Mouse (Mus musculus) embryonic facial prominence, embryonic 14.5 days (tissue): Measurements from ENCODE around the gene Tprg. TPM values are rescaled to one million over a fixed set of nuclear protein-coding genes. Genes with fewer than 3 reads are reported as not detected.

Experiments used
- ATAC-seq: fragments of 200-750 bp; cut with Nextera tagmentation; 2 replicates; pipeline ENCODE4 v1.8.0; 2017; ENCODE audit warnings: low read depth, moderate number of reproducible peaks, moderate TSS enrichment
- DNase-seq: peaks from one replicate; pipeline ENCODE4 v3.0.0-alpha.2; 2015; ENCODE audit warnings: low spot score
- H3K27ac ChIP-seq: fragments of 300-500 bp; sonication (generic); replicated peaks from 2 replicates; pipeline ENCODE4 v1.5.1; 2014; ENCODE audit warnings: low read depth, mild to moderate bottlenecking, low read length, moderate library complexity
- H3K27me3 ChIP-seq: fragments of 300-500 bp; sonication (generic); replicated peaks from 2 replicates; pipeline ENCODE4 v1.6.1; 2014; ENCODE audit warnings: low read length; ENCODE audit not compliant: control insufficient read depth, insufficient read depth
- H3K36me3 ChIP-seq: fragments of 300-500 bp; sonication (generic); 2 replicates; pipeline ENCODE4 v1.6.1; 2014; ENCODE audit warnings: low read length, mixed read lengths; ENCODE audit not compliant: control insufficient read depth, insufficient read depth
- H3K4me1 ChIP-seq: fragments of 300-500 bp; sonication (generic); 2 replicates; pipeline ENCODE4 v1.6.1; 2014; ENCODE audit warnings: antibody characterized with exemption, low read length; ENCODE audit not compliant: control insufficient read depth, insufficient read depth
- H3K4me2 ChIP-seq: fragments of 300-500 bp; sonication (generic); 2 replicates; pipeline ENCODE4 v1.6.1; 2014; ENCODE audit warnings: low read depth, mild to moderate bottlenecking, low read length, moderate library complexity, mixed read lengths
- H3K4me3 ChIP-seq: fragments of 300-500 bp; sonication (generic); 2 replicates; pipeline ENCODE4 v1.5.1; 2014; ENCODE audit warnings: low read depth, mild to moderate bottlenecking, low read length
- H3K9ac ChIP-seq: fragments of 300-500 bp; sonication (generic); 2 replicates; pipeline ENCODE4 v1.6.1; 2014; ENCODE audit warnings: low read depth, mild to moderate bottlenecking, low read length, moderate library complexity, mixed read lengths
- H3K9me3 ChIP-seq: fragments of 300-500 bp; sonication (generic); 2 replicates; pipeline ENCODE4 v1.6.1; 2016; ENCODE audit warnings: low read length; ENCODE audit not compliant: control insufficient read depth
- WGBS: fragments of 180-500 bp; shearing (Covaris S2); extraction: QIAGEN DNeasy Blood & Tissue Kit; methylation state at CpG from one replicate; pipeline ENCODE4 v1.1.7; 2014; 5-methylcytosine and 5-hydroxymethylcytosine counted together
- polyA plus RNA-seq: library from polyadenylated mRNA; unstranded; fragments of >200 nt; fragmentation: Nextera tagmentation; extraction: Ambion mirVana; gene quantifications from 2 replicates; pipeline ENCODE4 v1.2.1, GENCODE M21; 2014

Gene Tprg
- polyA plus RNA-seq, 1 experiment from 2014 or later = 3.5 TPM

DNA sequence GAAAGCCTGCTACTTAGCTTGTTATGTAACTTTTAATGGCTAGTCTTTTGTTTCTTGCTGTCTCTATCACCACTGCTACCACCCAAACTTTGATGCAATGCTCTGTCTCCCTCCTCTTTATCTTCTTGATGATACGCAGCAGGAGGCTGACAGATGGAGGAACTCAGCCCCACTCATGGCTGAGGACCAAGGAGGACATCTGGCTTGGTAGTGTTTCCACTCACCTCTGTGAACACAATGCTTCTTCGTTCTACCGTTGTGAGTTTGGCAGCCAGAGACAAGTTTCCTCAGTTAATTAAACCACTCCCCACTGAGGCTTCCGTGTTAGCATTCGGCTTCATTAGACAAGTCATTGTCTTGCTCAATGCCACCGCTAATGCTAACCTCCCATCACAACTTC is 117.5 kb downstream of the Tprg start:
- Histone ChIP-seq H3K27ac (no peak overlapping the region), H3K27me3 (no peaks in the 10 kb centered on the region), H3K4me3 (no peak overlapping the region), H3K9ac (no peak overlapping the region), H3K36me3 (no peaks in the 10 kb centered on the region), H3K9me3 (no peaks in the 10 kb centered on the region), H3K4me2 (no peak overlapping the region), H3K4me1 (peaks cover 20% of the 10 kb centered on the region)
- WGBS = 62% methylated on average over 6 of the region's 6 CpGs
- ATAC-seq (no peak), DNase-seq (no peak)

DNA sequence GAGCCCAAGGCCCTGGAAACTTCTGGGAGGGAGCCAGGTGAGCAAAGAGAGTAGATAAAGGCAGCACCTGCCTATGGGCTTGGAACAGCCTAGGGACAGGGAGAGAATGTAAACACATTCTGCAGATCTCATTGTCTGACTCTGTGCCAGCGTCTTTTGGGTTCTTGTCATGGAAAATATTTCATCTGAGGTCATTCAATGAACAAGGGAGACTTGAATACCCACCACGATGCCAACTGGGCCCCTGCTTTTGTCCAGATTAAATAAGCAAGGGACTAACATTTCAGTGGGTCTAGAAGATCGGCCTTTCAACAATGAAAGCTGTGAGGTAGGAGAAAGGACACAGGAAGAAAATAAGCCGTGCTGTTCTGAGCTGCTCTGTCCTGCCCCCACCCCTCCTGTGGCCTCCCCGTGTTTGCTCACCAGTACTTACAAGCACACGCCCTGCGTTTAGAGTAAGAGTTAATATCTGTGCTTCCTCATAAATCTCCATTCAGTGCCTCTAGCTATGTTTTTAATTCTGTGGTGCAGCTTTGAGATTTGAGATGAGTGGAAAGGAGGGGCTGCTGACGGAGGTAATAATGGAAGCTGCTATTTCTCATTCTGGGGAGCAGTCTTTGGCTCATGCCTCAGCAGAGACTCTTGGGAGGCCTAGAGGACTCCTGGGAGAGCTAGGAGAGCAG is 120.7 kb downstream of the Tprg start:
- no peaks in the 10 kb centered on the region for H3K9me3 ChIP-seq
- H3K4me1 ChIP-seq = peaks cover 20% of the 10 kb centered on the region
- no peaks in the 10 kb centered on the region for H3K36me3 ChIP-seq
- H3K4me3 ChIP-seq = no peak overlapping the region
- ATAC-seq (peak; percentile 94), DNase-seq (peak; percentile 93)
- H3K4me2 ChIP-seq = peak overlapping the region; percentile 13
- peak overlapping the region; percentile 84 for H3K27ac ChIP-seq
- no peaks in the 10 kb centered on the region for H3K27me3 ChIP-seq
- no peak overlapping the region for H3K9ac ChIP-seq
- WGBS = 19% methylated on average over 8 of the region's 8 CpGs

DNA sequence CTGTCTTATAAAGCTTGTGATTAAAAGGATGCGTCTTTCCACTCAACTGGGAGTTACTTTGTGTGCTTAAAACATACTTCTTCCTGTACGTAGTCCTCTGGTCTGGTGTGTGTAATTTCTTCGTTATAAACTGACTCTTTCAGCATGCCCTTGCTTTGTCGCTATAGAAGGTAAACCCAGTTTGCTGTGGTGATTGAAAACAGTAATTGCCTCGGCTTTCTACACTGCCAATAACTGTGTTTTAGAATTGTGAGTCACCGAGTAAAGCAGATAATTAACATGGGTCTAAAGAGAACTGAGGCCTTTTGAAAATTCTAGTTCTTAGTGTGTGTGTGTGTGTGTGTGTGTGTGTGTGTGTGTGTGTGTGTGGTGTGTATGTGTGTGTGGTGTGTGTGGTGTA is 121.4 kb downstream of the Tprg start:
- 50% methylated on average over 6 of the region's 6 CpGs for WGBS
- no peaks in the 10 kb centered on the region for H3K36me3 ChIP-seq
- DNase-seq (peak; percentile 22), ATAC-seq (no peak)
- H3K9me3 ChIP-seq = no peaks in the 10 kb centered on the region
- no peak overlapping the region for H3K9ac ChIP-seq
- peak overlapping the region; percentile 13; the same call in 1 of the 2 replicates for H3K4me2 ChIP-seq
- no peak overlapping the region for H3K4me3 ChIP-seq
- H3K27ac ChIP-seq = peak overlapping the region; percentile 84
- peaks cover 20% of the 10 kb centered on the region for H3K4me1 ChIP-seq
- H3K27me3 ChIP-seq = no peaks in the 10 kb centered on the region

DNA sequence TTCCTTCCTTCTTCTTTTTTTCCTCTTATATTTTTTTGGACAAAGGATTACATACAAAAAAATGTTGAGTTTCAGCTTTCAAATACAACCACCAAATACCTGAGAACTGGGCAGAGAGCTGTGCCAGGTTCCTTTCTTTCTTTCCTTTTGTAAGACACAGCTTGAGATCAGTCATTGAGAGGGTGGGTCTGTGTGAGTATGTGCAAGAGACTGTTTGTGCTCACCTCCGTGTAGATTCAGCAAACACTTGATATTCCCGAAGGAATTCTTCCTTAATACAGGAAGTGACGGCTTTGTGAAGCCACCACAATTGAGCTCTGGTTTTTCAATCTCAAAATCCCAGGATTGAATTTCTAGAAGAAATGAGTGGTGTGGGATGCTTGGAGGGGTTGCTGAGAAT is 124.7 kb downstream of the Tprg start:
- Histone ChIP-seq H3K36me3 (no peaks in the 10 kb centered on the region), H3K27me3 (no peaks in the 10 kb centered on the region), H3K4me3 (no peak overlapping the region), H3K9ac (no peak overlapping the region), H3K27ac (no peak overlapping the region), H3K9me3 (no peaks in the 10 kb centered on the region), H3K4me1 (peaks cover 27% of the 10 kb centered on the region), H3K4me2 (no peak overlapping the region)
- no peak for ATAC-seq
- WGBS = 52% methylated on average over 3 of the region's 3 CpGs
- DNase-seq = peak; percentile 22

DNA sequence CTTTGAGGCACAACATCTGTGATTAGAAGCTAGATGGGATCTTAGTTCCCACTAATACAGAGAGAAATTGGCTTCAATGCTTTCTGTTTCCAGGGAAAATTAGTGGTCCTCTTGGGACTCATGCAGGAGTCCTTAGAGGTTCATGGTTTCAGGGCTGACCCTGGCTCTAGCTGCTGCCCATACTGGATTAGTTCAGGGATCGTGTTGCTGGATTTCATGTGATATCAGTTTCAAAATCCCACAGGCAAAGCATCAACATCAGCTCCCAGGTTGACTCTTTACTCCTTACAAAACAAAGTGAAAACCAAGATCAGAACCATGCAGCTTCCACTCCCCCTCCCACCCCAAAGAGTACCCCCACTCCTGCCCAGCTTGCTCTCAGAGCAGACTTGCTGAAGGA is 127.3 kb downstream of the Tprg start:
- DNase-seq (no peak), ATAC-seq (no peak)
- Histone ChIP-seq H3K9me3 (no peaks in the 10 kb centered on the region), H3K4me3 (no peak overlapping the region), H3K27me3 (no peaks in the 10 kb centered on the region), H3K9ac (no peak overlapping the region), H3K27ac (0 out of 2 replicates have a peak overlapping the region, but pooled peaks have one; percentile 28), H3K4me1 (peaks cover 21% of the 10 kb centered on the region), H3K36me3 (no peaks in the 10 kb centered on the region), H3K4me2 (no peak overlapping the region)
- 20% methylated on average over 1 of the region's 1 CpGs for WGBS

DNA sequence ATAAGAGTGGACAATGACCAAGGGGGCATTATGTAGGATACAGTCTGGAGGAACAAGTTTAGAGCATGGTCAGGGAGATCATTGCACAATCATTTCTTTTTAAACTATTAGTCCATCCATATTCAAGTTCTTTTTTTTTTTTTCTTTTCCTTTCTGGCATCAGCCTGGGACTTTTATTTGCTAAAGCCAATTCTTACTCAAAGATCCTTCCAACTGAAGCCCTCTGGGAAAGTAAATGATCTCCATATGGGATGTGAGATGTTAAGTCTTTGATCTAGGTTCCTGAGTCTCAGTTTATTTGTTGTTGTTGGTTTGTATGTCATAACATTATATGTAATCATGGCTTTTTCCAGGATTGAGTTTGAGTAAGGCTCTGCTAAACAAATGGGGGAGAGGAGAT is 128.6 kb downstream of the Tprg start:
- Histone ChIP-seq H3K36me3 (no peaks in the 10 kb centered on the region), H3K9me3 (no peaks in the 10 kb centered on the region), H3K9ac (no peak overlapping the region), H3K27ac (no peak overlapping the region), H3K4me2 (no peak overlapping the region), H3K4me1 (peaks cover 21% of the 10 kb centered on the region), H3K4me3 (no peak overlapping the region), H3K27me3 (no peaks in the 10 kb centered on the region)
- peak; percentile 70 for DNase-seq
- ATAC-seq = no peak

DNA sequence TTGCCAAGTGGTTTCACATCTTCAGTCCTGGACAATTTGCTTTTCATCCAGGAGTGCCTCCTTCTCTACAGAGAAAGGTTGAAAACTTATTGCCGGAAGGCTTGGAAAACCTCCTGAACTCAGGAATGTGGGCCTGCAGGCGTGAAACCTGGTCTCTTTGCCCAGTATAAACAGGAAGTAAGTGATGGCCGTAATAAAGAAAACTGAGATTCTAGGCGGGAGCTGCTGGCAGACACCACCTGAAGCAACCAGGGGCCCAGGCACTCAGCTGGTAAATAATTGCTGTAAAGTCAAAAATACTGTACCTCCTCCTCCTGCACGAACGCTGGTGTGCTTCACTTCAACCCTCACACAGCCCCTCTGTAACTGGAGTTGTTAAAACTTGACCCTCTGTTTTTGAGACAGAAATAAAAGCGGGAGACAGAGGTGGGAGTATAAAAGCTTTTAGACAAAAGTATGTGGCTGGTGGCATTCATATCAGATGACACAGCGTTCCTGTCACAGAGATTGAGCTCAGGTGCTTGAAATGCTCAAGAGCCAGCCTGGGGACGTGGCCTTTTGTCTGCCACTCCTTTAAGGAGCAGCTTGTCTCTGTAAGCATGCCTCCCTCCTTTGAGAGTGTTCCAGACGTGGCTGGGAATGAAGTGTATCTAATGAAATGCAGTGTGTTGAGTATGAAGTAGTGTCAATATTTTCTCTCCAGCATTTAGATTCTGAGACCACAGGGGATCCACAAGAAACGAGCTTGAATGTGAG is 131.4 kb downstream of the Tprg start:
- no peaks in the 10 kb centered on the region for H3K27me3 ChIP-seq
- H3K9me3 ChIP-seq = no peaks in the 10 kb centered on the region
- no peak overlapping the region; the same call in 1 of the 2 replicates for H3K9ac ChIP-seq
- H3K27ac ChIP-seq = peak overlapping the region; percentile 48
- 21% methylated on average over 11 of the region's 11 CpGs for WGBS
- no peak overlapping the region for H3K4me2 ChIP-seq
- no peak overlapping the region for H3K4me3 ChIP-seq
- DNase-seq (peak; percentile 79), ATAC-seq (peak; percentile 89)
- H3K4me1 ChIP-seq = peaks cover 21% of the 10 kb centered on the region
- no peaks in the 10 kb centered on the region for H3K36me3 ChIP-seq

DNA sequence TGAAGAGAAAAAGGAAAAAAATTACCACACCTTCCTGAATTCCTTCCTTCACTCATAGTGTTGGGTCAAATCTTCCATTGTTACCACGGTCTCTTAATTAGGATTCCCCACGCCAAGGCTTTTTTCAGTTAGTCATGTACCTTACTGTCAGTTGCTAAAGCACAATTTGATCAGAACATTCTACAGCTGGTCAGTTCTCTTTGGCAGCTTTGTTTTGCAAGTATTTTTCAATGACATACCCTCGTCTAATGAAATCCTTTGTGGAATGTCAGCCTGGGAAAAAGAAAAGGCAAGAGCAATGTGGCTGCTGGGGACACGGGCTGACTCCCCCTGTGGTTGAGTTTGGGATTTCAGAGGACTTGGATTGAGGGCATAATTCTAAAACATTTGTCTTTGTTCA is 136.4 kb downstream of the Tprg start:
- DNase-seq (no peak), ATAC-seq (no peak)
- 60% methylated on average over 4 of the region's 4 CpGs for WGBS
- Histone ChIP-seq H3K4me1 (peaks cover 18% of the 10 kb centered on the region), H3K9me3 (no peaks in the 10 kb centered on the region), H3K4me3 (no peak overlapping the region), H3K4me2 (no peak overlapping the region), H3K27me3 (no peaks in the 10 kb centered on the region), H3K9ac (no peak overlapping the region), H3K36me3 (no peaks in the 10 kb centered on the region), H3K27ac (no peak overlapping the region)

DNA sequence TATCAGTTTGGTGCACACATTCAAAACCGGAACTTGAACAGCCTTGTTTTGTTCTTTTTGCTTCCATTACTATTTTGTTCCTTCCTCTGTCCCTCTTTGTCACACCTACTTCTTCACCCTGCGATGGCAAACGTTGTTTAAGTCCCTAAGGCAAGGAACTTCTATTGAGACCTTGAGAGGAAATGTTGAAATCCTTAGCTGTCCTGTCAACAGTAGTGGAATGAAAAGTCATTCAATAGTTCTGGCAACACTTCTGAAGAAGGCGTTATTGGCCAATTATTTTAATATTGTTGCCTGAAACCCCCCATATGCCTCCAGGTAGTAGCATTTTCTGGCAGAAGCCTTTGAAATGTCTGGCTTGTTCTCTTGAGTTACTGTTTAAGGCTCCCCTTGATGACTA is 137.4 kb downstream of the Tprg start:
- H3K9ac ChIP-seq = no peak overlapping the region
- no peak for DNase-seq
- H3K27me3 ChIP-seq = no peaks in the 10 kb centered on the region
- WGBS = 72% methylated on average over 4 of the region's 4 CpGs
- no peak overlapping the region for H3K4me2 ChIP-seq
- no peak overlapping the region for H3K4me3 ChIP-seq
- no peaks in the 10 kb centered on the region for H3K9me3 ChIP-seq
- peaks cover 12% of the 10 kb centered on the region for H3K4me1 ChIP-seq
- ATAC-seq = no peak
- H3K36me3 ChIP-seq = no peaks in the 10 kb centered on the region
- no peak overlapping the region for H3K27ac ChIP-seq
